Mouse (Mus musculus) testis, postnatal 10 days (tissue): ENCODE data around the gene Lmod1.
A peak's percentile ranks its signal among the peaks of the same experiment; 100 is the strongest.

Experiments
- DNase-seq: peaks from one replicate; pipeline ENCODE4 v3.0.0; 2021; ENCODE audit warnings: low spot score

Lmod1 gene

GRCm38 (mm10) chr1:135324571-135324970, at the start of gene Lmod1:
TSS of gene Lmod1 (plus strand) at chr1:135324807.
- peak; percentile 83 for DNase-seq

- peak; percentile 73 for DNase-seq
These were observed 44.0 kb upstream of the Lmod1 start for GRCm38 (mm10) chr1:135280646-135281045.

GRCm38 (mm10) chr1:135281841-135282240, 42.8 kb upstream of the Lmod1 start:
- DNase-seq: no peak

- DNase-seq: no peak
These were observed 41.9 kb upstream of the Lmod1 start for GRCm38 (mm10) chr1:135282536-135283286.

- no peak for DNase-seq
These were observed 41.3 kb upstream of the Lmod1 start for GRCm38 (mm10) chr1:135283287-135283825.

- DNase-seq: peak; percentile 76
These were observed 40.7 kb upstream of the Lmod1 start, which contains the start of gene Rnpep for GRCm38 (mm10) chr1:135283826-135284291. TSS of gene Rnpep (minus strand) at chr1:135284084.

- DNase-seq: no peak
These were observed 38.3 kb upstream of the Lmod1 start for GRCm38 (mm10) chr1:135286311-135286710.

- DNase-seq: no peak
These were observed 33.7 kb upstream of the Lmod1 start for GRCm38 (mm10) chr1:135290908-135291307.

- DNase-seq: no peak
These were observed 13.3 kb upstream of the Lmod1 start for GRCm38 (mm10) chr1:135311356-135311755.

GRCm38 (mm10) chr1:135312201-135312600, 12.4 kb upstream of the Lmod1 start:
- DNase-seq: no peak

- peak; percentile 91 for DNase-seq
These were observed 11.1 kb upstream of the Lmod1 start, which contains the start of gene Timm17a for GRCm38 (mm10) chr1:135313284-135314031. TSS of gene Timm17a (minus strand) at chr1:135313778.

- no peak for DNase-seq
These were observed 1.2 kb upstream of the Lmod1 start for GRCm38 (mm10) chr1:135323367-135323901.

- DNase-seq: no peak
These were observed 1.3 kb downstream of the Lmod1 start for GRCm38 (mm10) chr1:135325934-135326333.

- no peak for DNase-seq
These were observed 3.8 kb downstream of the Lmod1 start for GRCm38 (mm10) chr1:135328368-135328767.

- no peak for DNase-seq
These were observed 6.0 kb downstream of the Lmod1 start for GRCm38 (mm10) chr1:135330578-135330977.

- no peak for DNase-seq
These were observed 17.3 kb downstream of the Lmod1 start for GRCm38 (mm10) chr1:135341947-135342346.

- no peak for DNase-seq
These were observed 19.4 kb downstream of the Lmod1 start for GRCm38 (mm10) chr1:135344026-135344425.

- no peak for DNase-seq
These were observed 22.3 kb downstream of the Lmod1 start for GRCm38 (mm10) chr1:135346891-135347290.

GRCm38 (mm10) chr1:135347498-135348169, 23.0 kb downstream of the Lmod1 start:
- DNase-seq: peak; percentile 84

GRCm38 (mm10) chr1:135351953-135352352, 27.3 kb downstream of the Lmod1 start:
- peak; percentile 80 for DNase-seq

- DNase-seq: no peak
These were observed 34.5 kb downstream of the Lmod1 start for GRCm38 (mm10) chr1:135359071-135359470.

GRCm38 (mm10) chr1:135361491-135361890, 36.9 kb downstream of the Lmod1 start:
- DNase-seq: no peak
